Mouse (Mus musculus) heart, adult 9 months (tissue): ENCODE measurements at regions not wholly inside any gene's neighbourhood (a gene's known extent, or its start where the extent isn't known, plus 50 kb on each side); places are given as distances from the start of the nearest gene placed in this dataset.

Experiments
- DNase-seq, 2 experiments: peaks; one replicate each; pipeline ENCODE4 v3.0.0; 2022; ENCODE audit warnings: low spot score in 2 of 2

GRCm38 (mm10) chr6:36004701-36005100 is 383.2 kb upstream of the Chrm2 start:
- DNase-seq: no peak

GRCm38 (mm10) chr6:36002090-36002489 is 385.8 kb upstream of the Chrm2 start:
- DNase-seq: no peak

GRCm38 (mm10) chr6:35988891-35989290 is 399.0 kb upstream of the Chrm2 start:
- peak; percentile 48 to 54 for DNase-seq

- no peak for DNase-seq
Measured at GRCm38 (mm10) chr6:35940071-35940470, 400.4 kb upstream of the Mtpn start.

GRCm38 (mm10) chr6:35924189-35924588 is 384.5 kb upstream of the Mtpn start:
- peak; percentile 12 to 33 for DNase-seq

- DNase-seq: no peak
Measured at GRCm38 (mm10) chr6:35897990-35898389, 358.3 kb upstream of the Mtpn start.

- DNase-seq: no peak
Measured at GRCm38 (mm10) chr6:35895692-35896091, 356.0 kb upstream of the Mtpn start.

GRCm38 (mm10) chr6:35874671-35875070 is 335.0 kb upstream of the Mtpn start:
- DNase-seq: no peak

GRCm38 (mm10) chr6:35871388-35871787 is 331.7 kb upstream of the Mtpn start:
- no peak for DNase-seq

GRCm38 (mm10) chr6:35864218-35864617 is 324.5 kb upstream of the Mtpn start:
- DNase-seq: no peak

- DNase-seq: no peak
Measured at GRCm38 (mm10) chr6:35853993-35854392, 314.3 kb upstream of the Mtpn start.

GRCm38 (mm10) chr6:35816657-35817056 is 277.0 kb upstream of the Mtpn start:
- no peak for DNase-seq

GRCm38 (mm10) chr6:35814476-35814875 is 274.8 kb upstream of the Mtpn start:
- no peak for DNase-seq

GRCm38 (mm10) chr6:35805738-35806137 is 266.1 kb upstream of the Mtpn start:
- DNase-seq: no peak

GRCm38 (mm10) chr6:35804041-35804440 is 264.4 kb upstream of the Mtpn start:
- no peak for DNase-seq

GRCm38 (mm10) chr6:35779706-35780105 is 240.0 kb upstream of the Mtpn start:
- no peak for DNase-seq

- no peak for DNase-seq
Measured at GRCm38 (mm10) chr6:35770907-35771306, 231.2 kb upstream of the Mtpn start.

GRCm38 (mm10) chr6:35759606-35760246 is 220.0 kb upstream of the Mtpn start:
- no peak for DNase-seq

- DNase-seq: no peak
Measured at GRCm38 (mm10) chr6:35746034-35746433, 206.3 kb upstream of the Mtpn start.

- DNase-seq: no peak
Measured at GRCm38 (mm10) chr6:35705587-35705986, 165.9 kb upstream of the Mtpn start.

- no peak for DNase-seq
Measured at GRCm38 (mm10) chr6:35667062-35667461, 127.4 kb upstream of the Mtpn start.

- DNase-seq: no peak
Measured at GRCm38 (mm10) chr6:35651401-35651800, 111.7 kb upstream of the Mtpn start.

- no peak for DNase-seq
Measured at GRCm38 (mm10) chr6:35645210-35645609, 105.5 kb upstream of the Mtpn start.

- DNase-seq: no peak
Measured at GRCm38 (mm10) chr6:35640672-35641071, 101.0 kb upstream of the Mtpn start.
